Mouse (Mus musculus) testis, adult 2 months (tissue): ENCODE data around the gene Sox5.

Experiments
- CTCF ChIP-seq: fragments of 200-500 bp; IDR thresholded peaks from 2 replicates; pipeline ENCODE4 v1.5.1; 2012; ENCODE audit warnings: low read depth, mild to moderate bottlenecking, inconsistent platforms, low read length, moderate library complexity; ENCODE audit not compliant: control insufficient read depth, insufficient read depth, insufficient replicate concordance
- POLR2A ChIP-seq: fragments of 200-500 bp; IDR thresholded peaks from 2 replicates; pipeline ENCODE4 v1.6.1; 2012; ENCODE audit warnings: low read depth, mild to moderate bottlenecking, inconsistent platforms, low read length, moderate library complexity; ENCODE audit not compliant: control insufficient read depth

DNA sequence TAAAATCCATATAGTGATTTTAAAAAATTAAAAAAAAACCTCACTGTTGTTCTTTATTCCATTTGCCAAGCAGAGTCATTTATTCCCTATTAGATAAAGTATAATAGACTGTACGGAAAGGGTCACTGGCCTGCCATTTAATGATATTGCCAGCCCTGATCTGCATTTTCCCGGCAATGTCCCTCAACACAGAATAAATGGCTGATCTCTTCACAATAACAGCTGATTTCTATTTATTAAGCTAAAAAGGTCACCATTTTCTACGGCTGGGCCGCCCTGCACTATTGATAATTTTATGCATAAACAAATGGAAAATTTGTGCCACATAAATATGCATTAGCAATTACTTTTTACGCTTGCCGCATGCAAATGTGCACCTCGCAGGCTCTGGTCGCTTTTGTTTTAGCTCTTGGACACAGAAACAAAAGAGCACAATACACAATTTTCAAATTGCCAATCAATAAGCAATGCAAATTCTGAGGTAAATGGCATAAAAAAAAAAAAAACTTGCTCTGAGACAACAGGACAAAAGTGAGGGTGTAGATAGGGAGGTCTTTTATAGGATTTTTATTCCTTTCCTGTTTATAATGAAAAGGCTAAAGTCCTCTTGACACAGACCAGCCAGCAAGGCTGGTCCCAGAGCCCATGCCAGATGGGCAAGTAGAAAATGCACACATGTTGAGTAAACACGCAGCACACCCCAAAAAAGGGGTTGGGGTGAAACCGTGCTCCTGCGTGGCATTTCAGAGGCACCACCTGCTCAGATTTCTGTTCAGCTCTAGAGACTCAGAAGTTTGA lies 278.2 kb downstream of the Sox5 start:
- no peak for TF ChIP-seq POLR2A
- no peak for TF ChIP-seq CTCF
